Mouse (Mus musculus): ENCODE data around the gene Lars2. TPM values are rescaled to one million over a fixed set of nuclear protein-coding genes. Genes with fewer than 3 reads are reported as not detected.
"Not testable (repeated sequence)": the region's sequence is repeated elsewhere in the genome, so short reads cannot be mapped to it uniquely, and the experiment has no call there.

Lars2 gene
- polyA plus RNA-seq, 1 experiment = 283 TPM

DNA sequence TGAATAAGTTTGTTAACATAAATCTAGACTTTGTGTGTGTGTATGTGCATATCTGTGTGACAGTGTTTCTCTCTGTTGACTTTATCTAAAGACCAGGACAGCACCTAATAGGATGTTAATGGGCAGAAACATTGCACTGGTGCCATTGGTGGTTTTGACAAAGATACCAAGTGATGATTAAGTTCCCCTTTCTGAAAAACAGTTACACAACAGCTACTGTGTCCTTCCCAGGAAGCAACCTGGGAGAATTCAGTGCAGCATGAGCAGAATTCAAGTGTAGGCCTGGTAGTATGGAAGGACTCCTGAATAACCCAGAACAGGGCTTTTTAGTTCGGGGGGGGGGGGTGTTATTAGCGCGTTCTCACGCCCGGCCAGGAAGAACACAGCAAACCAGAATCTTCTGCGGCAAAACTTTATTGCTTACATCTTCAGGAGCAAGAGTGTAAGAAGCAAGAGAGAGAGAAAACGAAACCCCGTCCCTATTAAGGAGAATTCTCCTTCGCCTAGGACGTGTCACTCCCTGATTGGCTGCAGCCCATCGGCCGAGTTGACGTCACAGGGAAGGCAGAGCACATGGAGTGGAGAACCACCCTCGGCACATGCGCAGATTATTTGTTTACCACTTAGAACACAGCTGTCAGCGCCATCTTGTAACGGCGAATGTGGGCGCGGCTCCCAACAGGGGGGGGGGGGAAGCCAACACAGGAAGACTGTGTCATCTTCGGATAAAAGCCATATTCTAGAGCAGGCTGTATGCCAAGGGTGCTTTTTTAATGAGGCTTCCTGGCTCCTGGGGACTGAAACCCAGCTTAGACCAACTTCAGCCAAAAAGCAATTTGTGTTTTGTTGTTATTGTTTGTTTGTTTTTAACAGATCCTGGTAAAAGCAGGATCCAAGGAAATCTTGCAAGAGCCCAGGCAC lies 21.6 kb downstream of the Lars2 start:
- WGBS = 95% methylated on average over 13 of the region's 21 CpGs
- DNase-seq (ENCODE audit: low read depth, low spot score) = not testable (repeated sequence)

GRCm38 (mm10) chr9:123391140-123391849 lies 24.6 kb downstream of the Lars2 start:
- 64% methylated on average over 5 of the region's 5 CpGs for WGBS

GRCm38 (mm10) chr9:123394856-123395255 lies 28.1 kb downstream of the Lars2 start:
- no peak for DNase-seq (ENCODE audit: low read depth, low spot score)
- 60% methylated on average over 6 of the region's 6 CpGs for WGBS

More at GRCm38 (mm10) chr9:123391140-123391849, 24.6 kb downstream of the Lars2 start:
- DNase-seq (ENCODE audit: low read depth, low spot score) = no peak

- no peak for DNase-seq (ENCODE audit: low read depth, low spot score)
- 73% methylated on average over 6 of the region's 6 CpGs for WGBS
Measured at GRCm38 (mm10) chr9:123397701-123398100, 31.0 kb downstream of the Lars2 start.

DNA sequence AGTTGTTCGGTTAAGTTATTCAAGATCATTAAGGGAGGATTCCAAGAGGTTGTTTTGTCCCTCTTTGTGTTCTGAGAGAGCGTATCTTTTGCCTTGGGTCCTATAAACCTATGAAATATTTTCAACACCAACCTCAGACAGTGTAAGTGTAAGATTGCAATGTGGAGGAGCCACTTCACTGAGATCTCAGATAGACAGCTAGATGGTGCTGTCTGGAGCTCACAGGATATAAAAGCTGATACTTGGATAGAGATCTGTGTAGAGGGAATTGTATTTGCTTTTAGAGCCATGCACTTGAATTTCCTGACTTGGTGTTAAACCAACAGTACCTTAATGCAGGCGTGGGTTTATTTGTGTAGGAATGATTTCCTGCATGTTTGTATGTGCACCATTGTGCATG lies 35.5 kb downstream of the Lars2 start:
- 69% methylated on average over 3 of the region's 3 CpGs for WGBS
- DNase-seq (ENCODE audit: low read depth, low spot score) = no peak

DNA sequence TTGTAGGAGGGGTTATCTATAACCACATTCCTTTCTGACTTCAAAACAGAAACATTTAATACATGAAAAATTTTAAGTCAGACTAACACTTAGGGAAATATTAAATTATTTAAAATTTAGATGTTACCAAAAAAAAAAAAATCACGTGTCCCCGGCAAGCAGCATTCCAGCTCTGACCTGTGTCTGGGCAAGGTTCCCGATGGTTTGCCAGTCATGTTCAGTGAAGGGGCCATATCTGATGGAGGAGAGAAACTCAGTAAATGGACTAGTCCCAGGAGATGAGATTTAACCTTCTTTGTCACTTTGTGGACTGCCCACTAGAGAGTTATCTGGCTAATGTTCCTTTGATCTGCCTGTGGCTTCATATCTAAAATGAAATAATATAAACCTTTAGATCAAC lies 36.3 kb downstream of the Lars2 start:
- no peak for DNase-seq (ENCODE audit: low read depth, low spot score)
- WGBS = 82% methylated on average over 3 of the region's 3 CpGs

DNA sequence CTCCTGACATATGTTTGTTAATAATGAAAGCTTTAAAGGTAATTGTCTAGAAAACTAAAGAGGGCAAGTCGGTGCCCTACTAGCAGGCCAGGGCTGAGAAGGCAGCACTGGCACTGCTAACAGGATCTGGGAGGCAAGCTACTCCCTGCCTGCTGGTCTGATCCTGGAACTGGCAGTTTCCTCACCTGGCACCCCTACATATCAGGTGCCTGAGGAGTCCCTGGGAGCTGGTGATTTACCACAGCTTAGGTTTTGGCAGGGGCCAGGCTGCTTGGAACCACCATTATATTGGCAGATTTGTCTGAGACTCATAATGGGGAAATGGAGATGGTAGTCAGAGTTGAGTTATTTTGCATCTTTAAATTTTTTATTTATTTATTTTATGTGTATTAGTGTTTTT lies 38.5 kb downstream of the Lars2 start:
- WGBS = 87% methylated on average over 1 of the region's 1 CpGs

DNA sequence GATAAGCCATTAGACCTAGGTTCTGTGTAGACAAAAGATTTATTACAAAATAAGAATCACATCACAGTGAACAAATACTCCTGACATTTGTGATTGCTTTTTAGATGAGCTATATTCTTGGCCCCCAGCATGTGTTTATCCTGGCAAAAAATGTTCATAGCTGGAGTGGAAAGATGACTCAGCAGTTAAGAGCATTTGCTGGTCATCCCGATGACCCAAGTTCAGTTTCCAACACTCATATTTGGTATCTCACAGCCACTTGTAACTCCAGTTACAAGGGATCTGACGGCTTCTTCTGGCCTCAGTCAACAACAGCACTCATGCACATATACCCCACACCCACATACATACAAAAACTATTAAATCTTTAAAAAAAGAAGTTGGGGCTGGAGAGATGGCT lies 42.0 kb downstream of the Lars2 start:
- no peak for DNase-seq (ENCODE audit: low read depth, low spot score)
- WGBS = 75% methylated on average over 2 of the region's 2 CpGs

More for the DNA sequence above, 38.5 kb downstream of the Lars2 start:
- no peak for DNase-seq (ENCODE audit: low read depth, low spot score)

DNA sequence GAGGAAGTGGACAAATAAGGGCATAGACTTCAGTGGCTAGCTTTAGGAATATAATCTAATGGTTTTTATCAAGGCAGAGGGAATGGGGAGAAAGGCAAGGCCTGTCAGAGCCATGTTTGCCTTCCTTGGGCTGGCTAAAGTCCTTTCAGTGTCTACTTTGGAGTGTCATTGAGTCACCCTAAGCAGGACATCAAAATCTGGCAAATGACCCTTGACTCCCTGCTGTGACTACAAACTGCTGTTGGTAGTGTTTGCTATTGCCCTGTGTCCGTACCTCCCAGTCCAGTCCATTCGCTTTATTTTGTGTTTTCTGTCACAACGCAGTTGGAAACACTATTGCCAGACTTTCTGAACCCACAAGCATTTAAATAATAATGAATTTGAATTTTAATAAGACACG lies 63.1 kb downstream of the Lars2 start:
- WGBS = 96% methylated on average over 4 of the region's 4 CpGs
- no peak for DNase-seq (ENCODE audit: low read depth, low spot score)

GRCm38 (mm10) chr9:123430973-123431372 lies 64.2 kb downstream of the Lars2 start:
- DNase-seq (ENCODE audit: low read depth, low spot score) = no peak

GRCm38 (mm10) chr9:123438223-123438622 lies 71.5 kb downstream of the Lars2 start:
- WGBS = 65% methylated on average over 2 of the region's 2 CpGs
- DNase-seq (ENCODE audit: low read depth, low spot score) = no peak

DNA sequence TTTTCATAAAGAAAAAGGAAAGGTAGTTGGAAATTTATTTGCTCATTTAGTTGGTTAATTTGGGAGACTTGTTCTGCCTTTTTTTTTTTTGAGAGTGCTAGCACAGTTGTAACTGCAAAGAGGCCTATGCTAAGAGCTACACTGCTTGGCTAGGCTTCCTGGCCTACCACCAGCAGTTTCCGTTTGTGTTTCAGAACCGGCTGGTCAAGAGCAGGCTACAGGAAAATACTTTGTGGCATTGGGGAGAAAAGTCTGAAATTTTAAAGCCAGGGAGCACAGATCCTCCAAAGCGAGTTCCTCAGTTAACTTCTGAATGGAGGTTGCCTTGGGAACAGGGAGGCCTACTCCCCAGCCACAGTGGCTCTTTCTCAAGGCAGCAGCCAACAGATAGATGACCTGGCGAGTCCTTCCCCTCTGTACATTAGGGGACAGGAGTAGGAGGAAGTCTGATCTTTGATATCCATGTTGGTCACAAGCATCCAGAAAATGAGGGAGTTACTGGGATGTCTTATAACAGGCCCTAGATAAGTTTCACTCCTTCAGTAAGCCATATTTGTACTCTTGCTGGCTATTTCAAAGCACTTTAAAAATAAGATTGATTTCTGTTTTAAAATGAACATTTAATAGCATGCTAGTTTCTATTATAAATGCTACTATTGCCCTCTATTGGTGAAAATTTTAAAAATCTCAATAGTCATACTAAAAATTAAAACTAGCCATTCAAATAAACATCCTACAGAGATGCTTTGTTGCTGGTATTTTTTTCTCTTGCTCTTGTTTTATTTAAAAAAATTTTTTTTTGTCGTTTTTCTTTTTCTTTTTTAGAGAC lies 73.7 kb downstream of the Lars2 start:
- no peak for DNase-seq (ENCODE audit: low read depth, low spot score)
- WGBS = 66% methylated on average over 5 of the region's 5 CpGs

DNA sequence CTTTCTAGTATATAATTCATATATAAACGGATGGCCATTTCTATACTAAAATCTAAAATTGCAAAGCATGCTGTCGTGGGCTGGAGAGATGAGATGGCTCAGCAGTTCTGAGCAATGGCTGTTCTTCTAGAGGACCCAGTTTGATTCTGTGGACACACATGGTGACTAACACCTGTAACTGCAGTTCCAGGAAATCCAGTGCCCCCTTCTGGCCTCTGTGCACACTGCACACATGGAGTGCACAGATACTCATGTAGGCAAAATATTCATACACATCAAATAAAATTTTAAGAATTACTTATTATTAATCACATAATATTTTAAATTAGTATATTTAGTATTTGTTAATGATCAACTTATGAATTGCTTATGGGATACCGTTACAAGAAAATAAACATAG lies 80.4 kb downstream of the Lars2 start:
- DNase-seq (ENCODE audit: low read depth, low spot score) = not testable (repeated sequence)

GRCm38 (mm10) chr9:123448594-123448993 lies 81.9 kb downstream of the Lars2 start:
- no peak for DNase-seq (ENCODE audit: low read depth, low spot score)

More for the DNA sequence above, 80.4 kb downstream of the Lars2 start:
- WGBS = over 99% methylated on average over 3 of the region's 3 CpGs

GRCm38 (mm10) chr9:123450174-123450573 lies 83.4 kb downstream of the Lars2 start:
- peak; percentile 16 for DNase-seq (ENCODE audit: low read depth, low spot score)
- WGBS = 35% methylated on average over 2 of the region's 2 CpGs

- no peak for DNase-seq (ENCODE audit: low read depth, low spot score)
- WGBS = 41% methylated on average over 3 of the region's 3 CpGs
Measured at GRCm38 (mm10) chr9:123451772-123452171, 85.0 kb downstream of the Lars2 start.

DNA sequence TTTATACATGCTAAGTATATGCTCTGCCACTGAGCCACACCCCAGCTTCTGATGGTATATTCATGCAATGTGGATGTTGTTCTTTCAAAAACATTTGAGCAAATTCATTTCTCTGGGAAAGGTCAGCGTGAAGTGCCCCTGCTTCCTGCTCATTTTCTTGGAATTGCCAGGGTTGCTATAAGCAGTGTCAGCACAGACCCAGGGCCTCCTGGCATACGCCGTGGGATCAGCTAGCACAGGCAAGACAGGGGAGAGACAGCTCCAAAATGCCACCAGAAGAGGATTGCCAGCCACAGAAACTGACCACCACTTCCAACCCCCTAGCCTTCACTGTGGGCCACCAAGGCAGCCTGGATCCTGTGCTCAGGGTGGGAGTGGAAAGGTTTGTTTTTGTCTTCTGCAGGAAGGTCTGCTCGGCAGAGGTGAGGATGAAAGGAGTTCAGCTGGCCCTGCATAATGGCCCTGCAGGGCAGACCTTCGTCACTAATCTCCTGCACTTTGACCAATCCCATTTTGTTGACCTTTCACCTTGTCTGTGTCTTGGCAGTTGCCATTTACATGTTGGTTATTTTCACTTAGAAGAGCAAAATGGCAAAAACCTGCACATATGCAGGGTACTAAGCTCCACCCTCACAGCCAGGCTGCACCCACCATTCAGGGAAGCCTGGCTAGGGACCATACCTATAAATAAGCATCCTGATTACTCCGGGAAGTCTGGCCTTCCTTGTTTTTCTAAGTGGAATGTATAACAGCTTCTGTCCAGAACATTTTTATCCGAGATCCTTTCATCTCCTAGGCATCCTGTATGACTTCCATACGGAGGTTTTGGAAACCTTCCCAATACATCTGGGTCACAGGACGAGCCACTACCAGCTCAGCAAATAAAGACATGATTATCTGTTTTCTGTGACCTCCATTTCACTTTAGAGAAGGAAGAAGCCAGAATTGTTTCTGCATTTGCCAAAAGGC lies 90.2 kb downstream of the Lars2 start:
- 59% methylated on average over 9 of the region's 9 CpGs for WGBS
- DNase-seq (ENCODE audit: low read depth, low spot score) = no peak

- WGBS = 48% methylated on average over 2 of the region's 2 CpGs
- DNase-seq (ENCODE audit: low read depth, low spot score) = no peak
Measured at GRCm38 (mm10) chr9:123457603-123458002, 90.9 kb downstream of the Lars2 start.

DNA sequence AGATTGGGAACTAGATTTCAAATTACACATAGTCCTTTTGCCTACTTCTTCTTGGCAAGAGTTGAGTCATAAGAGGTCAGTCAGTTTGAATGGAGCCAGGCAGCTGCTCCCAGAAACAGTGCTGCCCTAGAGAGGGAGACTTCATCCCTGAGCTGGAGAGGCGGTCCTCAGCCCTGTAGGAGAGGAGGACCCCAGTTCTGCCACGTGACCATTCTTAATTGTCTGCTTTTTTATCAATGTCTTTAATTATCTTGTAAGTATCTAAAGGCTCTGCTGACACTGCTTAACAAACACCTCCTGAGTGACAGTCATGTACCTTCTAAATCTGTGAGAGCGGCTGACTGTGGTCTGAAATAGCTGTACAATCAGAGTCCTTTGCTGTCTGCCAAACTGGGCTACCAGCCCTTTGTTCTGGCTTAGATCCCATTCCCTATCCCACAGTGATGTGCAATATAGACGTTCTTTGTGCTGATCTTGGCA lies 100.5 kb downstream of the Lars2 start:
- DNase-seq (ENCODE audit: low read depth, low spot score) = no peak
- 77% methylated on average over 4 of the region's 4 CpGs for WGBS
